Mouse (Mus musculus) thymus, postnatal 10 days (tissue): ENCODE measurements at regions not wholly inside any gene's neighbourhood (a gene's known extent, or its start where the extent isn't known, plus 50 kb on each side); places are given as distances from the start of the nearest gene placed in this dataset.

Experiments
- DNase-seq, 2 experiments: peaks; one replicate each; pipeline ENCODE4 v3.0.0; 2021; ENCODE audit warnings: low spot score in 2 of 2

DNA sequence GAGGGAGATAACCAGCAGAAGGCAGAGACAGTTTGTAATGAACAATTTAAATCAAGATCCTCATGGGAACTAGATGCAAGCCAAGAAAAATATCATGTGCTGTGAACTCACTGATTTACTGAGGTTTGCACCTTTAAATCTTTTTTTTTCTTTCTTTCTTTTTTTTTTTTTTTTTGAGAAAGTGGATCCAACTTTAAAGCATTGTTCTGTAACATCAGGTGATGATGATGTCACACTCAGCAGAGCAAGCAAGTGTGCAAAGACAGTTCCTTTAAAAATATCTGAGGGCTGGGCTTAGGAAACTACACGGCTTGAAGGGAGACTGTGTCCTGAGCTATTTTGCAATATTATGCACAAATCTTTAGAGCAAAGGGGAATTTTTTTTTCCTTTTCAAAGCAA is 166.6 kb upstream of the Ubash3b start:
- no peak for DNase-seq

DNA sequence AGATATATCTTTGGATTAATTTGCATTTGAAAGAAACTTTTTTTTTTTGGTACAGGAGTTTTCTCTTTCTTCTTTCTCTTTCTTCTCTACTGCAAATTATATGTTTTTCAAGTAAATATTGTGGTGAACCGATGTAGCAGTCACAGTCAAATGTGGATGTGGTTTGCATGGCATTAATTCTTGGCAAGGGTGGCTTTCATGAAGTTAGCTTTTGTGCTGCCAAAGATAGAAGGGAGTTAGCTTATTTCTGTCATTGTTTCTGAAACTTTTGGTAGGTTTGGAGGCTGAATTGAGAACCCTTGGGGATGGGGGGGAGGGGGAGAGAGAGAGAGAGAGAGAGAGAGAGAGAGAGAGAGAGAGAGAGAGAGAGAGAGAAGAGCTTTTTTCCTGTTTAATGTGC is 166.1 kb upstream of the Ubash3b start:
- DNase-seq = no peak

DNA sequence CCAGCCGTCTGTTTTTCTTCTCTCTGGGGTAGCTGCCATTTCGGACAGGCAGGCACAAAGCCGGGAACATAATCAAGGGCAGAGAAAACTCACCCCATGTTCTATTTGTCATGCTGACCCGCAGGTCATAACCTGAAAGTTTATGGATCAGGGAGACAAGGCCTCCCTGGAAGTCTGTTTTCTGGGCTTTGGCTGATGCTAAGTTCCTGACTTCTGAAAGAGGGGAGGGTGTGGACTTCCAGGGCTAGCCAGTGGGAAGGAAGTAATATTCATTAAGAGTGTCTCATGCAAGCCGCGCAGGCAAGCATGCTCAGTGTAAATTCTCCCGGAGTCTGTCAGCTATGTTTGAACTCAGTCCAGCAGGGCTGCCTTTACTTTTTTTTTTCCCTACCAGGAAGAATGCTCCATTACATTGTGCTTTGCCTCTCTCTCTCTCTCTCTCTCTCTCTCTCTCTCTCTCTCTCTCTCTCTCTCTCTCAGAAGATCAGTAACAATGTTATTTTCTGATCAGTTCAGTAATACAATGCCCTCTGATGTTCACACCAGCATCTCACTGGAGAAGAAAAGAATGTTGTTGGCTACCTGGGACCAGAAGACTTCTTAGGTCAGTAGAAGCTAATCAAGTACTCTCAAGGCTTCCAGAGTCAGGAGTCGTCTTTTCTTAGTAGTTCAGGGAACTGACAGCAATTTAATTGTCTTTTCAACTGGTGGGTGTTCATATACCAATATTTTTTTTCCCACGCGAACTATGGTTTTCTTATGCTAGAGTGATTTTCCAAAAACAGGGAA is 165.5 kb upstream of the Ubash3b start:
- DNase-seq = no peak

DNA sequence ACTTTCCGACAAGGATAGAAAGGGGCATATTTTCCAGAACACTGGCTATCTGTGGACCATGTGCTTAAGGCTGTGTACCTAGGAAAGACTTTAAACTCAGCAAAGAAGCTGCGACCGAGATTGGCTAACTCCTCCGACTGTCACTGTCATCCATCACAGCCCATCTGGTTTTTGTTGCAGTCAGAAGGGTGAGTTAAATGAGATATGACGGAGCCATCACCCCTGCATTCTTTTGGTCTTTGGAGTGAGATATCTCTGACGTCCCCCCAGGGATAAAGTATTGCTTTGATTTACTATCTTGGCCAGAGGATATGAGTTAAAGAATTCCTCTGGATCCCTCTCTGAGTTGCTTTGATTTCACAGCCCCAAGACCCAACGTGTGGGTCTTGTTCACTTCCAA is 160.0 kb upstream of the Ubash3b start:
- DNase-seq = no peak

DNA sequence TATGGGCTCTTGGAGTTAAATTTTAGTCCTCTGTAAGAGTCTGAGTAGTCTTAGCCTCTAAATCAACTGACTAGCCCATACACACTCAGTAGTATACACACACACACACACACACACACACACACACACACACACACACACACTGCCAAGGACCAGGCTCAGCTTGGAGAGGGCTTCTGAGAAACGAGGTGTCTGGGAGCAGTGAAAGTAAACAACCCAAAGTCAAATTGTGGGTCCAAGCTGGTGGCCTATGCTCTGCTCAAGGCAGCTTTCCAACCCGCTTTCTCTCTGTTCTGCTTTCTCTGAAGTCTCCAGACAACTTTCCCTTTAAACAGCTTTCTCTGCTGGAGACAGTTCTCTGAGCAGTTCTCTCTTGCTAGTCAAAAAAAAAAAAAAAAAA is 157.6 kb upstream of the Ubash3b start:
- DNase-seq = no peak

DNA sequence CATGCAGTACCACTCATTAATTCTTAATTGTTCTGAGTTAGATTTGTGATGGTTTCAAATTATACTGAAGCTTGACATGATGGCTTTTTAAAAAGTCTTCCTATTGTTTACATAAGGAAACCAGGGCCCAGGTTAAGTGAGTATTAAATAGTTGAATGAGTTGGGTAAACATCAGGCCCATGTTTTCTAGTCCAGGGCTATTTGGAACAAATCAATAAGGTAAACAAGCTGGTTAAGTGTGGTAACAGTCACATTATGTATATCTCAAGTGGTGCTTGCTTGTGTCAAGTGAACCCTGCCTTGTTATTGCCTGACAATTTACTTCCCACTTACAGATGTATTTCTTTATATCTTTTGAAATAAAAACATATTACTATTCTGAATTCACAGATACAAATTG is 144.7 kb upstream of the Ubash3b start:
- DNase-seq = no peak

DNA sequence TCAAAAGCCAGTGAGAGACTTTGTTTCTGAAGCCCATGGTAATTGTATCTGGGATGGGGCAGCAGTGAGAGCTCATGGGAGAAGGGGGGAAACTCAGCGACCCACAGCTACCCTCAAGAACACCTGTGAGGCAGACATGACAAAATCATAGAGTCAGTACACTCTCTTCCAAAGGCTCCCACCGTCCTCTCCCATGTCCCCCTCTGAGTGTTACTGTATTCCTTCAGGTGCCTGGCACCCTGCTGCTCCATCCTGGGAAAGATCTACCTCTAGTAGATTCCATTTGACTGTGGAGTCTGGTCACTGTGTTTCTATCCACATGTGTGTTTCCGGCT is 142.0 kb upstream of the Ubash3b start:
- DNase-seq = no peak

DNA sequence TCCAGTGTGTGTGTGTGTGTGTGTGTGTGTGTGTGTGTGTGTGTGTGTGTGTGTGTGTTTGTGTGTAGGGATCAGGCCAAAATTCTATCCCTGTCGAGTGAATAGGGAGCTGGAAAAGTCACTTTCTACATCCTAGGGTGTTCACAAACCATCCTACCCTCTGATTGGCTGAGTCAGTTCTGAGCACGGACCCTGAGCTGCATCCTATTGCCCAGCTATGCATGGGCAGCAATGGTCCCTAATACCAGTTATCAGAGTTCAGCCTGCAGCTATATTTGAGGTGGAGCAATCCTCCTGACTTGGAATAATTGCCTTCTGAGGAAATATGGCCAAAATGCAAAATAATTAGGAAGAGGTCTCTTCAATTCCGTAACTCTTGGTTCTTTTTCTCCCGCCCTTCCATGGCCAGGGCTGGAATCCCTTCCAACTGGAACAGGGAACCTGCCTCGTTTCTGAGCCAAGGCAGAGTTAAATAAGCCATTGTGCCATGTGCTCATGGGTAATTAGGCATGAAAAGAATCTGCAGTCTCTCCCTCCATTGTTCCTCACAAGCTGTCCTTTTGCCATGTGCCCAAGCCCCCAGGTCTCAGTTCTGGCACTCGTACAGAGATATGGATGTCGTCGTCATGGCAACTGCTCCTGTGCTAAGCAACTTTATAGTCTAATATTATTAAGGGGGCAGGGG is 141.5 kb upstream of the Ubash3b start:
- no peak for DNase-seq

DNA sequence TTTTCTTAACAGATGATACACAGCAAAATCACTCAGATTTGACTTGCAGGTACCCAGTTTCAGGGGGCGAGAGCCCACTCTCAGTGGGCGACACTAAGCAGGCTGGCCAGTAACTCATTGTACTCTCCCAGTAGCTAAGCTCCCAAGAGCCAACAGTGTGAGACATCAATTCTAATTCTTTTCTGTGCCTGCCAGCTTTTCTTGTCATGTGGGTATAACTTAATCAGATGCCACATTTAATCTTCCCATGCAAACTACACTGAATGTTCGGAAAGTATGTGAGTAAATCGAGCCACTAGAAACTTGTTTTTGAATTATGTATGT is 124.6 kb upstream of the Ubash3b start:
- DNase-seq = no peak

DNA sequence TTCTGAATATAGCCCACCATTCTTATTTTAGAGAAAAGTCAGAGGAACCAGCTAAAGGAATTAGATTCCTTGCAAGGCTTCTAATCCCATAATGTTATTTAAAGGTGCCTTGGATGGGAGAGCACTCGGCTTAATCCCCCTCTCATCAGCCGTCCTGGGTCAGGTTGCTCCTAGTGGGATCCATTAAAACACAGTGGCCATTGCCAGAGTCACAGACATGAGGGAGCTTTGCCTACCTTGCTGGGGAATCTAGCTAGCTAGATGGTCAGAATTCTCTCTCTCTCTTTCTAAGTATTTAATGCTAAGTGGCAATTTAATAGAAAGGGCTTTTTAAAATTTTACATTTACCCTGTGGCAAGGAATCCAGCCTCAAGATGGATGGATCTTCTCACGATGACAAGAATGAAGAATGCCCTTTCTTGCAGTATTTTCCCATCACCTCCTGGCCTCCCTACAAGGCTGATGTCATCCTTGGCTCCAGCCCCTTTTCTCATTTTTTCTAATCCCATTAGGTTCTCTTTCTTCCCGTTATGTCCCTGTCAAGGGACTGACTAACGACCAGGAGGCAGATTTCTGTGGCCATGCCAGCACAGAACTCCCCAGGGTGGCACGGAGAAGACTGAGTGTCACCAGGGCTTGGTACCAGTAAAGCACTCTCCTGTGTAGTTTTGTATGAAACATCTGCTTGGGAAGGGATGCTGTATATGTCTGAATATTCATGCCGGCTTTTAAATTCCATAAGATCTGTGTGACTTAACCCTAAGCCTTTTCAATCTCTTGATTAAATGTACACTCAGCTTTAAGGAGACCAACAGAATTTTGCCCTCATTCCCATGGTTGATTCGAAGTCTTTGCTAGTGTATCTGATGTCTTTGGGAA is 124.0 kb upstream of the Ubash3b start:
- DNase-seq = no peak

DNA sequence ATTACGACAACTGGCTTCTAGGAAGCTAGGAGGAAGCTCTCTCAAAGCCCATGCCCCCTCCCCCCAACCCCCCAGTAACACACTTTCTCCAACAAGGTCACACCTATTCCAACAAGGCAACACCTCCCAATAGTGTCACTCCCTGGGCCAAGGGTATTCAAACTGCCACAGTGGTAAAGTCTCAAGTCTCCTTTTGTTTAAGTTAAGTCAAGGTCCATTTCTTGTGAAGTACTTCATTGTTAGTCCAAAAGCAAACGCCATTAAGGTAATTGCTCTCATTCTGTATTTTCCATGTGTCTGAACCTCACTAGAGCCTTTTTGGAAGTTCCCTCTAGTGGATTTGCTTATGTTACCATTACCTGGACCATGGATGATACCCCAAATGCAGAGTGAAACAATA is 116.2 kb upstream of the Ubash3b start:
- DNase-seq = no peak

DNA sequence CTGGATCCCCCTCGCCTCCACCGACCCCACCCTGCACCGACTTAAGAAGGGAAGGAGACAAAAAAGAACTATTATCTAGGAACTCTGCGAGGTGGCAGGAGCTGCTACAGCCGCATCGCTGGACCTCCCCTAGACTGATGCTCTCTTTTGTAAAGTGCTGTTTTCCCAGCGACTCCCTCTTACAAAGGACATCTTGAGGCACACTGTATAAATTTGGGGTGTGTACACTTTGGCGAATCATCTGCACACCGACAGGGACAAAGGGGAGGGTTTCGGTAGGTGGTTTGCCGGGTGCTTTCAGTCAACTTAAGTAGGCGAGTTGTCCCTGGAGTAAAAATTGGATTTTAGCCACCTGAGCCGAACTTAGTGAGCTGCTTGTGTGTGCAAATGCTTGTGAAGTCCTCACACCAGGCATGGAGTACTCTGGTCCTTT is 112.4 kb upstream of the Ubash3b start:
- no peak for DNase-seq

DNA sequence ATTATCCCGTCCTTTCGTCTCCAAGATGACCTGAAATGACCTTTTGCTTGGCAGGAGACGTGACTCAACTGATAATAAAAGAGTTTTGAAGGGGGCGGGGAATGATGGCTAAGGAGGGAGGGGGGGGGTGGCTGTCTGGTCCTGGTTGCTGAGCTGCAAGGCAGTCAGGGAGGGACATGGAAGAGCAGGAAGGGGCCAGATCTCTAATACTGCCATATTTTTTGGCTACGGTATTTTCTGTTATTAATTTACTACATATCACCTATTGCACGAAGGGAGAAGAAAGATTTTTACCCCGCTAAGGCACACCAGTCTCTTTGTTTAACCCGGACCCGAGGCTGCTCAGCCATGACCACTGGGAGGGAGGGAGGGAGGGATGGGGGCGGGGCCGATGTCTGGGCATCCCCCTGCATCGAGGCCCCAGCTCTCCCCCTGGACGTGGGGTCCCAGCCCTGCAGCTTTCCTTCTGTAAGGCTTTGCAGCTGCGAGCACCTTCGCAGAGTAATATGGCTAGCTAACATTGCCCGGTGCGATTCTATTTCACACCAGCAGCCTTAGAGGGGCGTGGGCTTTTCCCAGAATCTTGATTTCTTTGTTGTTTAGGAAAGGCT is 111.8 kb upstream of the Ubash3b start:
- DNase-seq = no peak

DNA sequence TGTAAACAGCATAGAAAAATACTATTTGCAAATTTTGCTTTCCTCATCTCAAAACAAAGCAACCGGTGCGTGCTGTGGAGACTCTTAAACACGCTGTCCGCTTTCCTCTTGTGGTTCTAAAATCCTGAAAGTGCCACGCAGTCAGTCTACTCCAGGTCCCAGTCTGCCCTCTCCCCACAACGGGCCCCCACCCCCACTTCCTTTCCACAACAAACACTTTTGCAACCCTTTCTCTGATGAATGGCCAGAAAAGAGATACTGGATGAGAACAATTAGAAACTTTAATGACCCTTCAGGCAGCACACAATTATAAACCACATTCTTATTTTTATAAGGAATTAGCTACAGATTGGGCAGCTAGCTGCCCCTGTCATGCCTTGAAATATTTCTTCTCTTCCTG is 111.1 kb upstream of the Ubash3b start:
- DNase-seq = no peak

DNA sequence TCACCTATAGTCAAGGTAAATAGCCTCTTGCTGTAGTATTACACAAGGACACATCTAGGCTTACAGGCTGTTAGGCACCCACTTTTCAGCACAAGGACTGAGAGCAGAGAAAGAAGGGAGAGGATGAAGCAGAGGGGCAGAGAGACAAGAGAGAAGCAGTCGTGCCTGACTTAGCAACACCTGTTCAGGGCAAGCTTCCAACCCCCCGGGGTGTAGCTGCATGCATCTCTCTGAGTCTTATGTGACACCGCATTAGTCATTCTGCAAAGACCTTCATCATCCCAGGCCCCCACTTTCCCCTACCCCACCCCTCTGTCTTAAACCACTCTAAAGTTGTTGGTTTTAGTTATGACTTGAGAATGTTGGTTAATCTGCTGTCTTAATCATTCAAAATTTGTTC is 106.6 kb upstream of the Ubash3b start:
- DNase-seq = no peak

DNA sequence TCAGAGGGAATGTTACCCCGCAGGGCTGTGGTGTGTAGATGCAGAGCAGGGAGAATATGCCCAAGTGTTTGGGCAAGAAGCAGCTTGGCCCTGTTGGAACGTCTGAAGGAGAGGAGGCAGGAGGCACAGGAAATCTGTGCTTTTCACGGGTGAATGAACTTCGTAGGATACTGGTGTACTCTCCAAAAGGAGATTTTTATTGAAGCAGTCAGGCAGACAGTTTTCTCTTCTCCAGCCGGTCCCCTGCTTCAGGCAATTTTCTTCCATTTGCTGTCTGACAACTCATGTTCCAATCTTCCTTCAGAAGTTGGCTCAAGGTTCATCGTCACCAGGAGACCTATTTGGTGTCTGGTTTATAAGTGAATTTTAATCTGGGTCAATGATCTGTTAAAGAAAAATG is 103.0 kb upstream of the Ubash3b start:
- DNase-seq = no peak

DNA sequence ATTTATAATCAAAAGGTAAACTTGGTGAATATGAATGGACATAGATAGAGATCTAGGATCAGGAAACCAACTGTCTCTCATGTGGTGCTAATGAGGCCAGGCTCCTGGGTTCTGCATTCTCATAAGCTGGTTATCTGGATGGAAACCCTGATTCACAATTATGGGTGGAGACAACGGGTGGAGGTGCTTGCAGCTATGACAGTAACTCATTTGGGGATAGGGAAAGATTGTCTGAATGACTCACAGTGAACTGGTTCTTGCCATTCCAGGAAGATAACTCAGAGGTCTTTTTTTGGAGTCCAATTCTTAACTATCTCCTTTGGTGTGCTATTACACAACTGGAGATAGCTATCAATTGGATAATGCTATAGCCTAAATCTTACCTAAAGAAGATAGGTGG is 95.7 kb upstream of the Ubash3b start:
- no peak for DNase-seq

DNA sequence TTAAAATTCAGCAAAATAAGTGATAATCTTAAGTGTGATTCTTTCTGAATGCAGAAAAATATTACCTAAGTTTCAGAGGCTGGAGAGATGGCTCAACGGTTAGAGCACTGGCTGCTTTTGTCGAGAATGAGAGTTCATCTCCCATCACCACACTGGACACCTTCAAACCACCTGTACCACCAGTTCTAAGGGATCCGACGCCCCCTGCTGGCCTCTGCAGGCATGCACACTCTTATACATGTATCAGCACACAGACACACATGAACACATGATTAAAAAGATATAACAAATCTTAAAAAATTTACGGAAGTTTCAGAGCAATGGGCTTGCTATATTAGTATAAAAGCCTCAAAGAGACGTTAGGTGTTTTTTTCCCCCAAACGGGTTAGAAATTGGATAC is 80.9 kb upstream of the Ubash3b start:
- no peak for DNase-seq

DNA sequence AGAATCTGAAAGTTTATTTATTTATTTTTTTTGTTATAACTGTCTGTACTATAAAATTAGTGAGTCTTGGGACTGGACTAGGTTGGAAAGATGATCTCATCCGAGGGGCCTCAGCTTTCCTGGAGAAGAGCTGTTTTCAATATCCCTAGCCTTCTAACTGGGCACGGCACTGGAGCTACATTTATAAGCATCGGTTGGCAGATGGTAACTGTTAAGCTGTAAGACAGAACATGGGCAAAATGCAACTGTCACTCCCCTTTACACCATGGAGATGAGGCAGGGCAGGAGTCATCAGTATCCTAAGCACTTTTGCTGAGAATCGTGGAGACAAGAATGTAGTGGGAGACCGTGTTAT is 77.6 kb upstream of the Ubash3b start:
- DNase-seq = no peak

DNA sequence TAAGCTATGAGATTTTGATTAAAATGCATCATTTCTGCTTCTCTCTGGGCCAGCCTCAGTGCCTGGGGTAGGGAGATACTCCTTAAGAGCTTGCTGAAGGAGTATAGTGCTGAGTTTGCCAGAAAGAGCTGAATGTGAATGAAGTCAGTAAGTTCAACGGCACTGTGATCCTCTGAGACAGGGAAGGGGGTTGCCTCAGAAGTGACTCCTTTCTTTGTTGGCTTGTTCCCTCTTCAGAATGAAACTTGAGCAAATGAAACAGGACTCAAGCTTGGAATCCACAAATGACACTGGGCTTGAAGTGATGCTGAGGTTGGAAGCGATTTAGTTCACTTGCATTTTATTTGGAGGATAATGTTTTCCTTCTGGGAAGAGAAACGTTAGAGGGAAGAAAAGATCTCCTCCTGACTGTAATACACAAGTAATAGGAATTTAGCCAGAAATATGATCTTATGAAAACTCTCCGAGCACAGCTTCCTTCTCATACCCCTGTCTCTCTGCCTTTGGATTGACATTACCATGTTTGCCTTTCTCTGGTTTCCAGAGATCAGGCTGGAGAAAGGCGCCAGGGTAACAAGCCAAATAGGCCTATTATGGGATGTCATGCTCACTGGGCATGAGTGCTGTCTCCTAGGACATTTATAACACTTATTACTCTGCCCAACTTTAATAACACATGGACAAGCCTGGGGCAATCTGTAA is 77.0 kb upstream of the Ubash3b start:
- no peak for DNase-seq

DNA sequence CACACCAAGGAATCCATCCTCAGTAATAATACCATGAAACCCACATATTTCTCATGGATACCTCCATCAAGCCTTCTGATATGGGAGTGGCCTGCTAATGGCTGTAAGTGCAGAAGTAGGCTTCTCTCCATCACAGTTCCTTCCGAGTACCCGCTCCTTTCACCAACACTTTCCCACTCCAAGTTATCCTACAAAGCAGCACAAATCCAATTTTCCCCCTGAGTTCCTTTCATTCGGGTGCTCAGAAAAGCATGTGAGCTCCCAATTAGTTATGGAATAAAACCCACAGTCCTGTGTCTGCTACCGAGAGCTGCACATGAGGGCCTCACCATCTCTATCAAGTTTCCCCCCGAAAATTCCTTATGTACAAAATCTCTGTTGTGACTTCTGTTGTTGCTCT is 75.8 kb upstream of the Ubash3b start:
- no peak for DNase-seq

DNA sequence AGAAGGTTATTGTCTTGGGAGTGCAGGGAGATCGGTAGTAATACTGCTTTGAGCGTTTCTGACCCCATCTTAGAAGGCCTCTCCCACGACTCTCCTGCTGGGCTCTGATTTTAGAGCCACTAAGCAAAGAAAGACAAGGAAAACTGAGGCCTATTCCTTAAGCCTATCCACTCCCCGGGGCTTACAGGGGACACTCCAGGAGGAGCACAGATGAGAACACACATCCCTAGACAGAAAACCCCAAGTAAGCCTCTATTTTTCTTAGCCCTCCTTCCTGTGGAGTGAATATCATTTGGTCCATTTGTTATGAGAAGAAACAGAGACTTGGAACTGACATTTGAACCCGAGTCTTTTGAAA is 67.7 kb upstream of the Ubash3b start:
- DNase-seq = no peak
